Mouse (Mus musculus): ENCODE measurements around the gene Gm17606. TPM values are rescaled to one million over a fixed set of nuclear protein-coding genes. Genes with fewer than 3 reads are reported as not detected.

Gm17606 gene
- polyA plus RNA-seq, 1 experiment from 2014 or later = not detected

GRCm38 (mm10) chr14:54646455-54646854 lies 5.7 kb downstream of the Gm17606 start:
- Histone ChIP-seq H3K9me3 (no peaks in the 10 kb centered on the region), H3K9ac (no peak overlapping the region), H3K4me1 (replicated peaks) (peaks cover 8% of the 10 kb centered on the region; the same call in 1 of the 2 replicates), H3K36me3 (peaks cover 79% of the 10 kb centered on the region), H3K27ac (no peak overlapping the region), H3K27me3 (replicated peaks) (no peaks in the 10 kb centered on the region), H3K4me2 (replicated peaks) (no peak overlapping the region), H3K4me3 (replicated peaks) (no peak overlapping the region)
- ATAC-seq = no peak
- 91% methylated on average over 17 of the region's 17 CpGs for WGBS

- 89% methylated on average over 8 of the region's 8 CpGs for WGBS
- ATAC-seq = no peak
- no peaks in the 10 kb centered on the region for H3K9me3 ChIP-seq
- peaks cover 82% of the 10 kb centered on the region for H3K36me3 ChIP-seq
- H3K4me2 ChIP-seq (replicated peaks) = no peak overlapping the region
- H3K4me3 ChIP-seq (replicated peaks) = no peak overlapping the region
- H3K9ac ChIP-seq = no peak overlapping the region
- no peak overlapping the region for H3K27ac ChIP-seq
- H3K27me3 ChIP-seq (replicated peaks) = no peaks in the 10 kb centered on the region
- H3K4me1 ChIP-seq (replicated peaks) = peaks cover 10% of the 10 kb centered on the region
Observed at GRCm38 (mm10) chr14:54646898-54647636, 6.3 kb downstream of the Gm17606 start.

- Histone ChIP-seq H3K4me1 (replicated peaks) (peaks cover 16% of the 10 kb centered on the region), H3K27ac (no peak overlapping the region), H3K9me3 (no peaks in the 10 kb centered on the region), H3K36me3 (peaks cover 75% of the 10 kb centered on the region), H3K9ac (no peak overlapping the region), H3K4me3 (replicated peaks) (no peak overlapping the region), H3K4me2 (replicated peaks) (no peak overlapping the region), H3K27me3 (replicated peaks) (no peaks in the 10 kb centered on the region)
- no peak for ATAC-seq
- 78% methylated on average over 4 of the region's 4 CpGs for WGBS
Observed at GRCm38 (mm10) chr14:54647900-54648299, 7.1 kb downstream of the Gm17606 start.

GRCm38 (mm10) chr14:54650621-54651454 lies 10.1 kb downstream of the Gm17606 start:
- Histone ChIP-seq H3K36me3 (peaks cover 49% of the 10 kb centered on the region), H3K4me3 (replicated peaks) (no peak overlapping the region), H3K9ac (no peak overlapping the region), H3K27me3 (replicated peaks) (no peaks in the 10 kb centered on the region), H3K4me2 (replicated peaks) (0 out of 2 replicates have a peak overlapping the region, but pooled peaks have one; percentile 7), H3K9me3 (no peaks in the 10 kb centered on the region), H3K27ac (peak overlapping the region; percentile 40; the same call in 1 of the 2 replicates), H3K4me1 (replicated peaks) (peaks cover 24% of the 10 kb centered on the region)
- peak; percentile 46 for ATAC-seq
- 61% methylated on average over 23 of the region's 23 CpGs for WGBS

GRCm38 (mm10) chr14:54651556-54651955 lies 10.8 kb downstream of the Gm17606 start:
- Histone ChIP-seq H3K36me3 (peaks cover 50% of the 10 kb centered on the region), H3K27me3 (replicated peaks) (no peaks in the 10 kb centered on the region), H3K4me1 (replicated peaks) (peaks cover 24% of the 10 kb centered on the region), H3K4me3 (replicated peaks) (no peak overlapping the region), H3K27ac (peak overlapping the region; percentile 40; the same call in 1 of the 2 replicates), H3K9ac (no peak overlapping the region), H3K4me2 (replicated peaks) (0 out of 2 replicates have a peak overlapping the region, but pooled peaks have one; percentile 7), H3K9me3 (no peaks in the 10 kb centered on the region)
- ATAC-seq = no peak
- 75% methylated on average over 4 of the region's 4 CpGs for WGBS

- peak overlapping the region; percentile 65 for H3K9ac ChIP-seq
- peak overlapping the region; percentile 66 for H3K4me3 ChIP-seq (replicated peaks)
- no peaks in the 10 kb centered on the region for H3K9me3 ChIP-seq
- H3K4me1 ChIP-seq (replicated peaks) = peaks cover 24% of the 10 kb centered on the region
- no peaks in the 10 kb centered on the region for H3K27me3 ChIP-seq (replicated peaks)
- peaks cover 48% of the 10 kb centered on the region for H3K36me3 ChIP-seq
- ATAC-seq = no peak
- 2% methylated on average over 7 of the region's 7 CpGs for WGBS
- peak overlapping the region; percentile 62 for H3K4me2 ChIP-seq (replicated peaks)
- peak overlapping the region; percentile 77; the same call in 1 of the 2 replicates for H3K27ac ChIP-seq
Observed at GRCm38 (mm10) chr14:54652787-54653186, 12.0 kb downstream of the Gm17606 start.

- Histone ChIP-seq H3K27me3 (replicated peaks) (no peaks in the 10 kb centered on the region), H3K4me2 (replicated peaks) (peak overlapping the region; percentile 62), H3K4me3 (replicated peaks) (peak overlapping the region; percentile 66), H3K9me3 (no peaks in the 10 kb centered on the region), H3K27ac (peak overlapping the region; percentile 77), H3K36me3 (peaks cover 45% of the 10 kb centered on the region), H3K9ac (peak overlapping the region; percentile 65), H3K4me1 (replicated peaks) (peaks cover 24% of the 10 kb centered on the region)
- under 1% methylated on average over 12 of the region's 12 CpGs for WGBS
- ATAC-seq = peak; percentile 91
Observed at GRCm38 (mm10) chr14:54653496-54653895, 12.7 kb downstream of the Gm17606 start.

GRCm38 (mm10) chr14:54660009-54660408 lies 19.3 kb downstream of the Gm17606 start:
- Histone ChIP-seq H3K4me1 (replicated peaks) (no peaks in the 10 kb centered on the region), H3K9ac (no peak overlapping the region), H3K4me3 (replicated peaks) (no peak overlapping the region), H3K9me3 (no peaks in the 10 kb centered on the region), H3K27ac (no peak overlapping the region), H3K4me2 (replicated peaks) (no peak overlapping the region), H3K27me3 (replicated peaks) (no peaks in the 10 kb centered on the region), H3K36me3 (peaks cover 62% of the 10 kb centered on the region)
- 88% methylated on average over 2 of the region's 2 CpGs for WGBS
- no peak for ATAC-seq

GRCm38 (mm10) chr14:54664477-54665222 lies 23.9 kb downstream of the Gm17606 start:
- no peaks in the 10 kb centered on the region for H3K27me3 ChIP-seq (replicated peaks)
- H3K27ac ChIP-seq = no peak overlapping the region
- WGBS = 91% methylated on average over 10 of the region's 10 CpGs
- no peak for ATAC-seq
- H3K4me1 ChIP-seq (replicated peaks) = no peaks in the 10 kb centered on the region
- no peak overlapping the region for H3K4me3 ChIP-seq (replicated peaks)
- H3K4me2 ChIP-seq (replicated peaks) = no peak overlapping the region
- peaks cover 57% of the 10 kb centered on the region for H3K36me3 ChIP-seq
- H3K9ac ChIP-seq = no peak overlapping the region
- no peaks in the 10 kb centered on the region for H3K9me3 ChIP-seq

GRCm38 (mm10) chr14:54669381-54669780 lies 28.6 kb downstream of the Gm17606 start:
- Histone ChIP-seq H3K27ac (no peak overlapping the region), H3K36me3 (peaks cover 30% of the 10 kb centered on the region), H3K27me3 (replicated peaks) (no peaks in the 10 kb centered on the region), H3K4me3 (replicated peaks) (no peak overlapping the region), H3K9me3 (no peaks in the 10 kb centered on the region), H3K9ac (no peak overlapping the region), H3K4me2 (replicated peaks) (no peak overlapping the region), H3K4me1 (replicated peaks) (no peaks in the 10 kb centered on the region)
- 75% methylated on average over 4 of the region's 4 CpGs for WGBS
- ATAC-seq = no peak

- WGBS = 69% methylated on average over 2 of the region's 2 CpGs
- Histone ChIP-seq H3K27ac (no peak overlapping the region), H3K4me1 (replicated peaks) (no peaks in the 10 kb centered on the region), H3K9ac (no peak overlapping the region), H3K4me3 (replicated peaks) (no peak overlapping the region), H3K4me2 (replicated peaks) (no peak overlapping the region), H3K27me3 (replicated peaks) (no peaks in the 10 kb centered on the region), H3K36me3 (peaks cover 26% of the 10 kb centered on the region), H3K9me3 (no peaks in the 10 kb centered on the region)
- ATAC-seq = no peak
Observed at GRCm38 (mm10) chr14:54674317-54674716, 33.6 kb downstream of the Gm17606 start.

- Histone ChIP-seq H3K27me3 (replicated peaks) (no peaks in the 10 kb centered on the region), H3K4me1 (replicated peaks) (no peaks in the 10 kb centered on the region), H3K27ac (no peak overlapping the region), H3K36me3 (peaks cover 26% of the 10 kb centered on the region), H3K9ac (no peak overlapping the region), H3K9me3 (no peaks in the 10 kb centered on the region), H3K4me3 (replicated peaks) (no peak overlapping the region), H3K4me2 (replicated peaks) (no peak overlapping the region)
- WGBS = 85% methylated on average over 5 of the region's 5 CpGs
- ATAC-seq = no peak
Observed at GRCm38 (mm10) chr14:54676290-54676689, 35.5 kb downstream of the Gm17606 start.
